Mouse (Mus musculus): ENCODE data around the gene Med21. TPM values are rescaled to one million over a fixed set of nuclear protein-coding genes. Genes with fewer than 3 reads are reported as not detected.

Med21 gene
- polyA plus RNA-seq, 1 experiment from 2014 or later: 68.3 TPM

GRCm38 (mm10) chr6:146666811-146667210, 24.5 kb downstream of the Med21 start:
- Histone ChIP-seq H3K4me1 (replicated peaks) (no peaks in the 10 kb centered on the region), H3K9ac (no peak overlapping the region), H3K27me3 (no peaks in the 10 kb centered on the region), H3K36me3 (no peaks in the 10 kb centered on the region), H3K27ac (no peak overlapping the region), H3K4me3 (replicated peaks) (no peak overlapping the region), H3K9me3 (replicated peaks) (peaks cover 6% of the 10 kb centered on the region; the same call in 1 of the 2 replicates), H3K4me2 (no peak overlapping the region)
- ATAC-seq (ENCODE audit: low read depth): no peak
- DNase-seq: no peak
- WGBS (ENCODE audit: insufficient replicate concordance): 46% methylated on average over 6 of the region's 6 CpGs

- no peak overlapping the region for H3K9ac ChIP-seq
- DNase-seq (no peak), ATAC-seq (ENCODE audit: low read depth) (no peak)
- H3K36me3 ChIP-seq: no peaks in the 10 kb centered on the region
- H3K4me2 ChIP-seq: no peak overlapping the region
- H3K4me1 ChIP-seq (replicated peaks): no peaks in the 10 kb centered on the region
- no peaks in the 10 kb centered on the region for H3K27me3 ChIP-seq
- no peak overlapping the region for H3K27ac ChIP-seq
- H3K9me3 ChIP-seq (replicated peaks): peaks cover 6% of the 10 kb centered on the region; the same call in 1 of the 2 replicates
- no peak overlapping the region for H3K4me3 ChIP-seq (replicated peaks)
Observed at GRCm38 (mm10) chr6:146668606-146669005, 26.3 kb downstream of the Med21 start.

GRCm38 (mm10) chr6:146670956-146671855, 28.9 kb downstream of the Med21 start:
- H3K27me3 ChIP-seq: no peaks in the 10 kb centered on the region
- H3K9me3 ChIP-seq (replicated peaks): peaks cover 6% of the 10 kb centered on the region; the same call in 1 of the 2 replicates
- WGBS (ENCODE audit: insufficient replicate concordance): 43% methylated on average over 15 of the region's 15 CpGs
- H3K9ac ChIP-seq: no peak overlapping the region
- H3K4me1 ChIP-seq (replicated peaks): no peaks in the 10 kb centered on the region
- no peak for ATAC-seq (ENCODE audit: low read depth)
- no peak for DNase-seq
- H3K4me3 ChIP-seq (replicated peaks): no peak overlapping the region
- H3K36me3 ChIP-seq: no peaks in the 10 kb centered on the region
- no peak overlapping the region for H3K4me2 ChIP-seq
- no peak overlapping the region for H3K27ac ChIP-seq

GRCm38 (mm10) chr6:146672106-146672505, 29.8 kb downstream of the Med21 start:
- ATAC-seq (ENCODE audit: low read depth) (no peak), DNase-seq (no peak)
- 64% methylated on average over 5 of the region's 5 CpGs for WGBS (ENCODE audit: insufficient replicate concordance)

GRCm38 (mm10) chr6:146673696-146674095, 31.3 kb downstream of the Med21 start:
- Histone ChIP-seq H3K36me3 (no peaks in the 10 kb centered on the region), H3K9ac (no peak overlapping the region), H3K27me3 (no peaks in the 10 kb centered on the region), H3K4me2 (no peak overlapping the region), H3K4me1 (replicated peaks) (no peaks in the 10 kb centered on the region), H3K4me3 (replicated peaks) (no peak overlapping the region), H3K9me3 (replicated peaks) (peaks cover 6% of the 10 kb centered on the region; the same call in 1 of the 2 replicates), H3K27ac (no peak overlapping the region)
- DNase-seq (no peak), ATAC-seq (ENCODE audit: low read depth) (no peak)
- WGBS (ENCODE audit: insufficient replicate concordance): 63% methylated on average over 4 of the region's 4 CpGs

More at GRCm38 (mm10) chr6:146672106-146672505, 29.8 kb downstream of the Med21 start:
- no peaks in the 10 kb centered on the region for H3K4me1 ChIP-seq (replicated peaks)
- H3K4me3 ChIP-seq (replicated peaks): no peak overlapping the region
- H3K36me3 ChIP-seq: no peaks in the 10 kb centered on the region
- H3K27me3 ChIP-seq: no peaks in the 10 kb centered on the region
- no peak overlapping the region for H3K27ac ChIP-seq
- peaks cover 6% of the 10 kb centered on the region; the same call in 1 of the 2 replicates for H3K9me3 ChIP-seq (replicated peaks)
- no peak overlapping the region for H3K4me2 ChIP-seq
- H3K9ac ChIP-seq: no peak overlapping the region

GRCm38 (mm10) chr6:146674420-146674819, 32.1 kb downstream of the Med21 start:
- Histone ChIP-seq H3K4me1 (replicated peaks) (no peaks in the 10 kb centered on the region), H3K9ac (no peak overlapping the region), H3K36me3 (no peaks in the 10 kb centered on the region), H3K4me2 (no peak overlapping the region), H3K27ac (no peak overlapping the region), H3K9me3 (replicated peaks) (peaks cover 6% of the 10 kb centered on the region; the same call in 1 of the 2 replicates), H3K4me3 (replicated peaks) (no peak overlapping the region), H3K27me3 (no peaks in the 10 kb centered on the region)
- WGBS (ENCODE audit: insufficient replicate concordance): 64% methylated on average over 8 of the region's 8 CpGs
- ATAC-seq (ENCODE audit: low read depth): no peak
- no peak for DNase-seq

- no peaks in the 10 kb centered on the region for H3K4me1 ChIP-seq (replicated peaks)
- no peaks in the 10 kb centered on the region for H3K36me3 ChIP-seq
- no peak overlapping the region for H3K4me2 ChIP-seq
- 30% methylated on average over 4 of the region's 4 CpGs for WGBS (ENCODE audit: insufficient replicate concordance)
- peaks cover 6% of the 10 kb centered on the region; the same call in 1 of the 2 replicates for H3K9me3 ChIP-seq (replicated peaks)
- ATAC-seq (ENCODE audit: low read depth): no peak
- H3K9ac ChIP-seq: no peak overlapping the region
- H3K27me3 ChIP-seq: no peaks in the 10 kb centered on the region
- no peak for DNase-seq
- H3K27ac ChIP-seq: no peak overlapping the region
- no peak overlapping the region for H3K4me3 ChIP-seq (replicated peaks)
Observed at GRCm38 (mm10) chr6:146674881-146675536, 32.7 kb downstream of the Med21 start.

GRCm38 (mm10) chr6:146676904-146677303, 34.6 kb downstream of the Med21 start:
- Histone ChIP-seq H3K4me1 (replicated peaks) (no peaks in the 10 kb centered on the region), H3K4me3 (replicated peaks) (no peak overlapping the region)
- WGBS (ENCODE audit: insufficient replicate concordance): 64% methylated on average over 10 of the region's 10 CpGs

GRCm38 (mm10) chr6:146678136-146679070, 36.1 kb downstream of the Med21 start:
- Histone ChIP-seq H3K4me3 (replicated peaks) (no peak overlapping the region), H3K36me3 (no peaks in the 10 kb centered on the region), H3K9ac (no peak overlapping the region), H3K9me3 (replicated peaks) (no peaks in the 10 kb centered on the region), H3K4me1 (replicated peaks) (no peaks in the 10 kb centered on the region), H3K27ac (0 out of 2 replicates have a peak overlapping the region, but pooled peaks have one; percentile 16), H3K4me2 (no peak overlapping the region), H3K27me3 (no peaks in the 10 kb centered on the region)
- 37% methylated on average over 10 of the region's 10 CpGs for WGBS (ENCODE audit: insufficient replicate concordance)
- no peak for DNase-seq
- ATAC-seq (ENCODE audit: low read depth): no peak

More at GRCm38 (mm10) chr6:146676904-146677303, 34.6 kb downstream of the Med21 start:
- H3K27ac ChIP-seq: no peak overlapping the region
- ATAC-seq (ENCODE audit: low read depth) (no peak), DNase-seq (no peak)
- H3K9ac ChIP-seq: no peak overlapping the region
- no peak overlapping the region for H3K4me2 ChIP-seq
- no peaks in the 10 kb centered on the region for H3K9me3 ChIP-seq (replicated peaks)
- H3K36me3 ChIP-seq: no peaks in the 10 kb centered on the region
- H3K27me3 ChIP-seq: no peaks in the 10 kb centered on the region

- Histone ChIP-seq H3K4me1 (replicated peaks) (peaks cover 10% of the 10 kb centered on the region), H3K9me3 (replicated peaks) (no peaks in the 10 kb centered on the region), H3K4me2 (no peak overlapping the region), H3K4me3 (replicated peaks) (no peak overlapping the region), H3K36me3 (no peaks in the 10 kb centered on the region), H3K9ac (no peak overlapping the region), H3K27me3 (no peaks in the 10 kb centered on the region), H3K27ac (no peak overlapping the region)
- ATAC-seq (ENCODE audit: low read depth): no peak
- WGBS (ENCODE audit: insufficient replicate concordance): 69% methylated on average over 4 of the region's 4 CpGs
- DNase-seq: no peak
Observed at GRCm38 (mm10) chr6:146683881-146684280, 41.5 kb downstream of the Med21 start.
